8 mouse cellular contexts compared by ENCODE assay signal in the genomic region with DNA sequence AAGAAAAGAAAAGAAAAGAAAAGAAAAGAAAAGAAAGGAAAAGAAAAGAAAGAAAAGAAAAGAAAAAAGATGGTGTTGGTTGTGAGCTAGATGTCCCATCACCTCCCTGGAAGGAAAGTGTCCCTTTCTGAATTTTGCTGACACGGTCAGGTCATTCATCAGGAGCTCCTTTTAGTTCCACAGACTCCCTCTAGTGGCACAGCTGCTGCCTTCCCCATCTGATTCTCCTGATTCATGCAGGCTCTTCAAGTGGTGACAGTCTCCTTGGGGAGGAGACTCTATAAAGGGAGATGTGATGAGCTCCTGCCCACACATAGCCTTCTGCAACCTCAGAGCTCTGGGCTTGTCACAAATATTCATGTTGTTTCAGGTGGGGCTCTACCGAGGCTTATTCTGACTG.
DNase-seq lines count a peak whose midpoint lies in the region; ATAC-seq and TF ChIP-seq lines count a peak whose summit lies in the region.
"Not testable (repeated sequence)": the region's sequence is repeated elsewhere in the genome, so short reads cannot be mapped to it uniquely, and the experiment has no call there.

No protein-coding gene starts in this region.

- not testable (repeated sequence) for H3K4me2 ChIP-seq in midbrain, postnatal 0 days (ENCODE audit: low read depth, low read length, poor library complexity, severe bottlenecking)

- H3K9ac ChIP-seq in midbrain, postnatal 0 days (replicated peaks; ENCODE audit: low read length, poor library complexity, severe bottlenecking) = not testable (repeated sequence)

- not testable (repeated sequence) for H3K36me3 ChIP-seq in midbrain, postnatal 0 days (ENCODE audit: insufficient read depth, low read length)

- WGBS in midbrain, postnatal 0 days = 20% methylated on average over 1 of the region's 2 CpGs

- H3K9me3 ChIP-seq in midbrain, postnatal 0 days (ENCODE audit: low read length) = not testable (repeated sequence)

- peak; percentile 45 for TF ChIP-seq CTCF in midbrain, postnatal 0 days (IDR thresholded peaks at IDR 0.05)

- not testable (repeated sequence) for H3K4me3 ChIP-seq in midbrain, postnatal 0 days (ENCODE audit: low read depth, low read length)

- not testable (repeated sequence) for H3K4me1 ChIP-seq in midbrain, postnatal 0 days (ENCODE audit: insufficient read depth, low read length)

- not testable (repeated sequence) for H3K27me3 ChIP-seq in midbrain, postnatal 0 days (ENCODE audit: insufficient read depth, low read length)

- ATAC-seq in midbrain, postnatal 0 days (ENCODE audit: low FRiP score) = not testable (repeated sequence)

- H3K27ac ChIP-seq in midbrain, postnatal 0 days (ENCODE audit: low read depth, low read length) = not testable (repeated sequence)

- intact Hi-C loops in left cerebral cortex, postnatal 10 days (cut with DNase I) = not testable (repeated sequence)

- DNase-seq in CD4-positive helper T cell, adult 2 months (ENCODE audit: low read depth, low spot score) = peak; percentile 4
- DNase-seq in adrenal gland, postnatal 10 days = peak; percentile 16
- DNase-seq in embryo, embryonic 10.5 days (ENCODE audit: low spot score) = peak; percentile 6
- peak; percentile 0 for DNase-seq in heart, adult 8-10 months (ENCODE audit: low spot score)
- DNase-seq in kidney, postnatal 10 days = peak; percentile 38
- peak; percentile 1 to 29 for DNase-seq in left cerebral cortex, postnatal 10 days (ENCODE audit: extremely low spot score in 1 of 2, low spot score in 2 of 2)
- peak; percentile 0 for DNase-seq in midbrain, postnatal 0 days (ENCODE audit: low spot score)
- DNase-seq in testis, postnatal 10 days (ENCODE audit: low spot score) = peak; percentile 37
